Mouse (Mus musculus): ENCODE results near the gene Slc44a3.

Slc44a3 gene

DNA sequence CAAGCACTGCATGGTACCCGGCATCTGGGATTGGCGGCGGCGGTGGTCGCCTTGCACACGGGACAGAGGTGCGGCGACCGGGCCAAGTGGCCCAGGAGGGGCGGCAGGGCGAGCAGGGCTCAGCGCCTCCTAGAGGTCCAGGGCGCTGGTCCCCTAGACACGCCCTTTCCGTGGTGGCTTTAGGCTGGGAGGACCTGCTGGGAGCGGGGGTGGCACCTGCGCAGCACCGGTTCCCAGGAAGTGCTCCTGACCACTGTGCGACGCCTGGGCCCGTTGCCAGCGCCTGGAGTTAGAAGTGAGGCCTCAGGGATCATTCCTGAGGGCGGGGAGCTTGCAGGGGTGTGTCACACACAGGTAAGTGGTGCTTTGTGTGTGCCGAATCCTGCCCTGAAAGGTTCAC lies at the start of gene Slc44a3:
Gene Slc44a3, minus strand, starts transcription at position 229 of the 400 bp plus-strand sequence.
- DNase-seq (ENCODE audit: low spot score in 2 of 2), result no peak

DNA sequence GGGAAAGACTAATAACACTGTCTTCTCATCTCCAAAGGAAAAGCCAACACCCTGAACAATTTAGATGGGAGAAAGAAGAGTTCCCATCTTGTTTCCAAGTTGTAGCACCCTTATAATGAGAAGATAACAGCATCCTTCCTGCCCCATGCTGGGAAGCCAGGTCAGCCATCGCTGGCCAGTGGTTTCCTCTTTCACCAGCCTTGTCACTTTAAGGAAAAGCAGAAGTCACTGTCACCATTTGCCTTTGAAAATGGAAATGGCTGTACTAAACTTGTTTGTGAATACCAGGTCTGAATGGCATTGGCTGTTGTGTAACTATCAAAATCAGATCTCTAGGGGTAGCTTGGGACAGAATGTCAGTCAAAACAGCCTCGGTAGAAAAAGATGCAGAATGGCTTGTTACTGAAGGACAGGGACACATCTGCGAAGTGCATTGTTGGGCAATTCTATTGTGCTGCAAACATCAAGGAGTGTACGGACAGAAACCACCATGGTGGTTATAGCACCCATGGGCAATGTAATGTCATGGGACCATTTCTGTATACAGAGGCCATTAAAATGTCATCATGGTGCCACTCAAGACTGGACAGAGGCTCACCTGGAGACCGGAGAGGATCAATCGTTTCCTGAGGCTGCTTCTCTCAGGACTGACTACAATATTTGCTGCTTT lies 47.8 kb upstream of the Slc44a3 start:
- DNase-seq (ENCODE audit: low spot score in 2 of 2), result no peak

DNA sequence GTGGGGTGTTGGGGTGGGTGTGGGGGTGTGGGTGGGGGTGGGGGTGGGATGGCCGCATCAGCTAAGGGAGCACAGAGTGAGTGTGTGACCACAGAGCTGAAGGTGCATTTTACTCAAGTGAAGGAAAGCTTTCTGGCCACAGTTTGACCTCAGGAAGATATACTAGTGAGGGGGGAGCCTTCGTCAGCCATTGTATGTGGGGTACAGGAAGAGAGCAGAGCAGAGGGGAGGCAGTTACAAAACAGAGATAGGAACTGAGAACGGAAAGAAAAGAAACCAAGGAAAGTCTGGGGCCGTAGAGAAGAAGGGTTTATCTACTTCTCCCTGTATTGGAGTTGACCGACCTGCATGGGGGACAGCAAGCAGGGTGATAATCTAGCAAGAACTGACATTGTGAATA lies 47.2 kb upstream of the Slc44a3 start:
- no peak for DNase-seq (ENCODE audit: low spot score in 2 of 2)

DNA sequence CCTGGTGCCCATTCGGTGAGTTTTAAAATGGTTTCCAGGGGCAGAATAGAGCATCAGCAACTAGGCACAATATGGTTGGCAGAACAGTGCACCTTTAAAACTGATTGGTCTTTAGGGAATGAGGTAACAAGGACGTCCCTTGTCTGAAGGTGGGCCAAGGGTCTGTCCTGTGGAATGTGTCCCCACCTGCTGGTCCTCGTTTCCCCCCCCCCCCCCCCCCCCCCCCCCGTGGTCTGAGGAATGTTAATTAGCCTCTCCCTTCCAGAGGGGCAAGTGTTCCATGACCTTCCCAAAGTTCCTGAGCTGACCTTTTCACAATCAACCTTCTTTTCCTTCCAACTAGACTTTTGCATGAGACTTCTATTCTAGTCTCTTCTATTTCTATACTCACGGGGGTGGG lies 46.5 kb upstream of the Slc44a3 start:
- no peak for DNase-seq (ENCODE audit: low spot score in 2 of 2)

DNA sequence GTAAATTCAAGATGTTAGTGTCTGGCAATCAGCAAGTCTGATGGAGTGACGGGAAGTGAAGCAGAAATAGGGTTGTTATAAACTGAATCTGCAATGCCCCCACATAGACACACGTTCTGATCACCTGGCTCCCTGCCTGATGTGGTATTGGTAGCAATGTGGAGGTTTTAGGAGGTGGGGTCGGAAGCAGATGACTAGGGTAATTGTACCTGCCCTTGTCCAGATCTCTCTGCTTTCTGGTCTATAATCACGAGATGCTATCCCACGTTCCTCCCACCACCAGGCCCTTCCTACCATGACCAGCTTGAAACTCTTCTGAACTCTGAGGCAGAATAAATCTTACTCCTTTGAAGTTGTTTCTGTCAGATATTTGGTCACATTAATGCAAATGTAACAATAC lies 45.4 kb upstream of the Slc44a3 start:
- no peak for DNase-seq (ENCODE audit: low spot score in 2 of 2)

DNA sequence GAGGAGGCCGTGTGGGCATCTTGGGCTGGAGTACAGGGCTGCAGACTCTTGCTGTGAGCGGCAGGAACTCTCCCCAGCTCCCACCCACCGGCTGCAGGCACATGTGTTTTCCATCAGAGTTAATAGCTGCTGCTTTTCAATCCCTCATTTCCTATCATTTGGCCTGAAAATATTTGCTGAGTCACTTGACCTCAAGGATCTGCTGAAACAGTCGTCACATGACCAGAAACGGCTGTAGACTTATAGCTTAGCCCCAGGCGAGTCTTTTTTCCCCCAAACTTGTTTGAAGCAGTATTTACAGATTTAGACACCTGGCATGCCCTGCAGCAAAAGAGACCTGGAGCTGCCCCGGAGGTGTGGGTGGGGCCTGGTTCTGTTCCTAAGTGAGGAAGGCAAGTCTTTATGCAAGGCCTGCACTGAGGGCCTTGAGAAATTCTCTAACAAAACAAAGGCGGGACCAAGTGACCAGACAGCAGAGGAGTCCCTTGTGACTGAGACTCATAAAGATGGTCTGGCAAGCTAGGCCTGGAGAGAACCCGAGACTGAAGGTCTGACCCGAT lies 44.9 kb upstream of the Slc44a3 start:
- DNase-seq (ENCODE audit: low spot score in 2 of 2), result no peak

DNA sequence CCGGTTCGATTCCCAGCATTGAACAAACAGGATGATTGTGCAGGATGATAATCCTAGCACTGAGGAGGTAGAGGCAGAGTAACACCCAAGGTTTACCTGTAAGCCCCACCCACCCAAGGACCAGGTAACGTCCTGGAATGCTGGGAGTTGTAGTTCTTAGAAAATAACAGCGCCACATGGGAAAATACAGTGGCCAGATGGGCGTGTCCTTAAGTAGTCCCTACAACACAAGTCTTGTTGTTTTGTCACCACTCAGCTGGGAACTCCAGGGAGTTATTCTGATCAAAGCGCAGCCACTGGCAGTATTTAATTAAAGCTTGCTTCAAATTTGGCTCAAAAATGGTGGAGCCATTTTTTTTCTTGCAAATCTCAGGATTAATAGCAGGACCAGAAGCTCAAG lies 44.2 kb upstream of the Slc44a3 start:
- no peak for DNase-seq (ENCODE audit: low spot score in 2 of 2)

DNA sequence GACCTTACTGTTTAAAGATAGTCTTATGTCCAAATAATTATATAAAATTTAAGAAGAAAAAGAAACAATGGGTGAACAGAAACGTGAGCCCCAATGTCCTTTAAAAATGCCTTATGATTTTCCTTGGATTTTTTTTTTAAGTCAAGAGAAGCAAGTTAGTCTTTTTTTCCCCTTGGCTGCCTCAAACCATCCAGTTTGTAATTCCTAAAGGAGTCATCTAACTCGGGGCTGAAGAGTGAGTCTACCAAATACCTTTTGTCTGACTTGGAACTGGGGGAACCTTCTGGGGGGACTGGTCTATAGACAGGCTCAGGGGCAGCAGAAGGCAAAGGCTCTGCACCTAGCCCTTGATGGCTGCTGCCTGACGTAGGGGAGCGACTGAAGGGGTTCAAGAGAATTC lies 42.2 kb upstream of the Slc44a3 start:
- DNase-seq (ENCODE audit: low spot score in 2 of 2), result no peak

DNA sequence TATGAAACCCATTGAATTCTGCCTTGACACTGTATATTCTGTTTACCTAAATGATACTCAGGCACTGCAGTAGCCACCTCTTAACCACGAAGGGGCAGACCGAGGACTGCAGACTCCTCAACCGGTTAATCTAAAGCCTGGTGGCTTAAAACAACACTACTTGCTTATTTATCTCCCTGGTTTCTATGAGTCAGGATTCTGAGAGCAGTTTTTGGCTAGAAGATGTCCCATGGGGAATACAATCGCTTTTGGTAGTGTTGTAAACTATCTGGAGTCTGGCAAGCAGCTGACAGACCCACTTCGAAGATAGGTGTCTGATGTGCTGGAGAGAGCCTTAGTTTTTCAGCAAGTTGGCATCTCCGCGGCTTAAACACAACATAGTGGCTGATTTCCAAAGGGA lies 41.7 kb upstream of the Slc44a3 start:
- DNase-seq (ENCODE audit: low spot score in 2 of 2), result no peak

DNA sequence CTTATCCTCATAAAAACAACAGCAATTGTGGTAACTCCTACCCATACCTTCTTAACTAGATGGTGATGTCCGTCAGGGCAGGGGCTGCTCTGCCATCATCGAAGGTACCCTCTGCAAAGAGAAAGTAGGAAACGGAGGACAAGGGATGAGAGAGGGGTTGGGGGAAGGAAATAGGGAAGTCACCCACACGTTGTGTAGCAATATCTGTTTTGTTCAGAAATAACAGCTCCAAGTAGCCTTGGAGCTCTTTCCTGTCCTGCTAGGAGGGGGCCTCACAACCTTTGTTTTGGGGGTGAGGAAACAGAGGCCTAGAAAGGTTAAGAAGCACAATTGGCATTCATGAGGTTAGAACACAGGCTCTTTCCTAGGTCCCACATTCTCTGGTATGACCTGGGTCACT lies 39.3 kb upstream of the Slc44a3 start:
- DNase-seq (ENCODE audit: low spot score in 2 of 2), result no peak

DNA sequence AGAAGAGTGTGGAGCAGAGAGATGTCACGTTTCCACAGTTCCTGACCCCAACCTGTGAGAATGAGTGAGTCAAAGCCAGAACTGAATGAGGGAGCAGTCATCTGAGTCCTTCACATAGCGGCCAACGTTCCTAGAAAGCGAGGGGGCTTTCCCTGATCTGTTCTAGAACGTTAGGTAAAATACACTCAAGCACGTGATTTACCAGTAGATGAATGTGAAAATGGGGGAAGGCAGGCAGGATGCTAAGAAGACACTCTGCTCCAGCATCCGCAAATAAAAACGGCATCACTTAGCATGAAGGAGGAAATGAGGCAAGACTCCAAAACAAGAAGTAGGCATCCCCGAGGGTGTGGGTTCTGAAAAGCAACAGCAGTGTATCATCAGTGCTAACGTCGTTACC lies 38.4 kb upstream of the Slc44a3 start:
- no peak for DNase-seq (ENCODE audit: low spot score in 2 of 2)

DNA sequence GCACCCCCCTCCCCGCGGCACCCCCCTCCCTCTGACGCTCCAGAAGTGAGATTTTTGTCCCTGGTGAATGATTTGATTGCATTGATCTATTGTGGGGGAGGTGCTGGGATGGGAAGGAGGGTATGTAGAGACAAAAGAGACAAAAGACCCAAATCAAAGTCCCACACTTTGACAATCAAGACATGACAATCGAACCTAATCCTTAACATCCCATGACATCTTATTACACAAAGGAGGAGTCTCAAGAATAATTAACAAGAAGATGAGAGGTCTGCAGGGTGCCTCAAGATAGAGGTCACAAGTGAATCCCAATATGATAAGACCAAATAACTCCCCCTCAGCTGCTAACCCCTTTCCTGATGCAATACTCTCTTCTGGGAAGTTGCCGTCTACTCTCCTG lies 37.6 kb upstream of the Slc44a3 start:
- no peak for DNase-seq (ENCODE audit: low spot score in 2 of 2)

DNA sequence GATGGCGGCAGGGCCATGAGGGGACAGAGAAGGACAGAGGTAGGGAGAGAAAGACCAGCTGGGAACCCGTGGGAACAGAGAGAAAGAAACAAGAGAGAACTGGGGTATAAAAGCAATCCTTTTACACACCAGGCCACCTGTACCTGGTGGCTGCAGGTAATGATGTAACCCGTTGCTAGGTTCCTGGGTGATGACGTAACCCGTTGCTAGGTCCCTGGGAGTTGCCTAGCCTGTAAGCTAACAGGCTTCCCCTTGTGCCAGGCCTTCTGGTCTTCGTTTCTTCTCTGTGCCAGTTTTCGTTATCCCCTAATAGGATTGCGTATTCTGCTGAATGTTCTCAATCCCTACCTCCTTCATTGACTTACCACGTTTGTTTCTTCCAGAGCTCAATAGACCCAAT lies 36.8 kb upstream of the Slc44a3 start:
- no peak for DNase-seq (ENCODE audit: low spot score in 2 of 2)

DNA sequence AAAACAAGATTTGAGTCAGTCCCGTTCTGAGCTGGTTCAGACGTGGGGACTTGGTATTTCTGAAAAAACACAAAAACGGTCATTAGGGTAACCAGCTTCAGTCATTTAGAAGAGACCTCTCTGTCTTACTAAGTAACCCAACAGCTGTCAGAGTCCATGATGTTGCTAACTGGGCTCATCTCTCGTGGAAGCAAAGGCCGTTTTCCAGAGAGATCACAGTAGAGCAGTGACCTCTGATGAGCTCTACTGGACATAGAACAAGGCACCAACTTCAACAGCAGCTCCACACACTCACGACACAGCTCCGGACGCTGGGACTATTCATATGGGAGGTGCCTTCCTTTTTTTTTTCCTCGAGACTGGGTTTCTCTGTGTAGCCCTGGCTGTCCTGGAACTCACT lies 35.7 kb upstream of the Slc44a3 start:
- no peak for DNase-seq (ENCODE audit: low spot score in 2 of 2)

DNA sequence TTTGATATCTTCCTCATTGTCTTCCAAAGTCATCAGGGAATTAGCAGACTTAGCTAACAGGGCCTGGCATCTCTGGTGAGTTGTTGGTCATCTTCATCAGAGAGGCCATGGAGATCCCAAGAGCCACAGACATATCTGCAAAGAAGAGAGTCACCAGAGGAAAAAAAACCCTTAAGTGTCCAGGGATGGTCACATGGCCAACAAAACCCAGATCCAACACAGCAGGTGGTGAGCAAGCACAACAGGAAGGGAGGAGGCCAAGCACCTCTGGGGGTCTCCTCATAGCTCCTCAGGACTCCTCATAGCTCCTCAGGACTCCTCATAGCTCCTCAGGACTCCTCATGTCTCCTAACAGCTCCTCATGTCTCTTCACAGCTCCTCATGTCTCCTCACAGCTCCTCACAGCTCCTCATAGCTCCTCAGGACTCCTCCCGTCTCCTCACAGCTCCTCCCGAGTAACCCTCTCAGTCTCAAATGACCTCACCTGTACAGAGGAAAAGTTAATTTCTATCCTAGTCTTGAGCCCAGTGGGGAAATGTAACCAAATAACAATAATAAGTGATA lies 35.2 kb upstream of the Slc44a3 start:
- no peak for DNase-seq (ENCODE audit: low spot score in 2 of 2)

DNA sequence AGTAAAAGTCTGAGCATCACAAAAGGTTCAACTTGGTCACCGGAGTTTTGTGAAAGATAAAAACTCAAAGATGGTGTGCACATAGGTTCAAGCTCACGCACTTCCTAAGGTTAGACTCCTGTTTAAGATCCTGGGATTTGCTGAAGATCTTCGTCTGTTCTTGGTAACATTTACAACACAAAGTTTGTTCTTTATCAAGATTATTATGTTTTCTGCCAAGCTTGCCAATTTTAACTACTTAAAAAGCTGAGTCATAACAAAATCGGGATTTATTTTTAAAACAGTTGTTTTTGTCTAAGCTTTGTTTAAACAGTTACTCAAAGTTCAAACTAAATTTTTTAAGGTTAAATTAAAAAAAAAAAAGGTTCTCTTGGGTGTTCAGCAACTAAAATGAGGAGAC lies 34.7 kb upstream of the Slc44a3 start:
- DNase-seq (ENCODE audit: low spot score in 2 of 2), result no peak

DNA sequence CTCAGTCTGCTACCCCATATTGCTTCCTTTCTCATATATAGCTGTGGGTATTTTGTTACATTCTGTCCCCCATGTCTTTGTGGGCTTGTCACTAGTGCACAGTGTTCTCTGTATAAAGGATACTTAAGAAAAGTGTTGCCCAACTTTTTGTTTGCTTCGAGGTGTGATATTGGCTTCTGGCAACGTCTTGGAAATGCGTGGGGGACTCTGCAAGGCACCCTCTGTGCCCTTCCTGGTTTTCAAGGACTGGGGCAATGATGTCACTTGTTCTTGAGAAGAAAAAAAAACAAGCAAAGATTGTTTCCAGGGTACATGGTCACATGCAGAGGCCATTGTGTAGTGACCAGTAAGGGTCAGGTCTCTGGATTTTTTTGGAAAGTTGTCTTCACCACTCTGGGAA lies 29.6 kb upstream of the Slc44a3 start:
- no peak for DNase-seq (ENCODE audit: low spot score in 2 of 2)

DNA sequence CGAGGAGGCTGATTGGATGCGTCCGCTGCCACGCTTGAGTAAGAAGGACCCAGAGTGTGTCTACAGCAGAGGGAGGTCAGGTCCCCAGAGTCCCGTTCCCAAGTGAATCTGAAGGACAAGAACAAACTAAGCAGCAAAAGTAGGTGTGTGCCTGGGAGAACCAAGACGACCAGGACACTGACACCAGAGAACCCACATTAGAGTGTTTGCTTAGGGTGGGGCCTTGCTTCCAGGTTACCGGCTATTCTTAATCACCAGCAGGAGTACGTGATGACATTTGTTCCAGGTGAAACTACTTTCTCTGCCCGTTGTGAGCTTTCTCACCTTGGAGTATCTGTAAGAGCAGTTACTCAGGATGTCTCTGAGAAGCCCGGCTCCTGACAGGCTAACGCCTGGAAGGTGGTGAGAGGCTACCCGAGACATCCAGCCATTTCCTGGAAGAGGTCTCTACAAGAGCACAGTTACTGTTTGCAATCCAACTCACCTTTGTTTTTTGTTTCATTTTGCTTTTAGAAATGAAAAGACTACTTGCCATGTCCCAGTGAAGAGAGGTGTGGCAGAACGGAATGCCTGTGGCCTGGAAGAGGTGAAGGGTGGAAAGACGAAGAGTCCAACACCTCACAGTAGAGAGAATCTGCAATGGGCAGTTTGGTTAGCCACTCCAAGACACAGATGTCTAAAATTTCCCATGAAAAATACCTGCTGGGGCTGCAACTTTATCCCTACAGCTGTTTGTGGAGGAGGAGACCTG lies 28.1 kb upstream of the Slc44a3 start:
- DNase-seq (ENCODE audit: low spot score in 2 of 2), result no peak

DNA sequence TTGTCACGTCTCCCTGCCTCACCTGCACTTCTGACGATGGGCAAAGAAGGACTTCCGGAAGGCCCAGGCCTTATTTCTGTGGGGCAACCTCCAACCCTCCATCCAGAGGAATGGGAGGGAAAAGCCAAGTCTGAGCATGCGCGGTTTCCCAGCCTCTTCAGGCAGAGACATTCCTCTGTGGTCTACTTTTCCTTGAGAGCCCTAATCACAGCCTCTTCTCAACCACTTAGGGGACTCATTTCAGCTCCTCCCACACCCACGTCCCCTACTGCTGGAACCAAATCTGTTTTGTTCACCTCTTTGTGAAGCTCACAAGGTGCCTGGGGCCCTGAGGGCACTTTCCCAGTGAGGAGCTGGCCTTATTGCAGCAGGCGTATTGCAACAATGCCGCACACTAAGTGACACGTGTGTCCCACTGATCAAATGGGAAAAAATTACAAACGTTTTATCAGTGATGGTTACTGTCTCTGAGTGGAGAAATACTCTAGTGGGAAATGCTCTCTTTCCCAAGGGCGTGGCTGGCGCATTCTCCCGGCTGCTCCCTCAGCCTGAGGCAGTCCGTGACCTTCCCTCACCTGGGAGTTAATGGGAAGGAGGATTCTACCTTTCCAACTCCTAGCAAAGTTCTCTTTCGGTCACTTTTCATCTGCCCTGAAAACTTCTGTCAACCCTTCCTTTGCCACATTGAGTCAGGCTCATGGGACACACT lies 27.4 kb upstream of the Slc44a3 start:
- DNase-seq (ENCODE audit: low spot score in 2 of 2), result no peak

DNA sequence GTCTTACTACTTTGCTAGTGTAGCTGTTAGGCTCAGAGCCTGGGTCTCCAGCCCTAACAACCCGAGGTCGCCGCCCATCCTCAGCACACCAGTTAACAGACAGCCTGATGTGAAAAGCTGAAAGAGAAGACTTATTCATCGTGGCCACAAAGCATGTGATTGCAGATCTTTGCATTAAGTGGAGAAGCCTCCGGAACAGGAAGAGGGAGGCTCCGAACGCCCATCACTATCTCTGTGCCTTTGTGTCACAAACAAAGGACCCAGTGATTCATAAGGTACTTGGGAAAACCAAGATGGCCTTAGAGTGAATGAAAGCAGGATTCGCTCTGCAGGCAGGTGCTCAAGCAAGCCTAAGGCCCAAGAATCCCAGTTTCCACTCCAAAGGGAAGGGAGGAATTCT lies 26.7 kb upstream of the Slc44a3 start:
- DNase-seq (ENCODE audit: low spot score in 2 of 2), result no peak

DNA sequence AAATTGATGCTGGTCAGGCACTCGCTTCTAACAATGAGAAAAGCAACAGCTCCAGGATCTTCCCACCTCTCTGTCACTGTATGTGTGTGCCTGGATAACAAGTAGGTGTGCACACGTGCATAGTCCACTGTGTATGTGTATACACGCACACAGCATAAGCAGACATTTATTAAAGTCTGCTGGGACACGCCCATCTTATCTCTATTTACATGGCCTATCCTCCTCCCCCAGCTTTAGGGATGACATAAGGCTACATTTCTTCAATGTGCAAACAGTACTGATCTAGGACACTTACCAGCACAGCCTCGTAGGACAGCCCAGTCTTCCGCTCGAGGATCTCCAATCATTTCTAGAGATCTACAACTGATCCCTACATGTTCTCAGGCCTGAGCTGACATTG lies 24.1 kb upstream of the Slc44a3 start:
- no peak for DNase-seq (ENCODE audit: low spot score in 2 of 2)

DNA sequence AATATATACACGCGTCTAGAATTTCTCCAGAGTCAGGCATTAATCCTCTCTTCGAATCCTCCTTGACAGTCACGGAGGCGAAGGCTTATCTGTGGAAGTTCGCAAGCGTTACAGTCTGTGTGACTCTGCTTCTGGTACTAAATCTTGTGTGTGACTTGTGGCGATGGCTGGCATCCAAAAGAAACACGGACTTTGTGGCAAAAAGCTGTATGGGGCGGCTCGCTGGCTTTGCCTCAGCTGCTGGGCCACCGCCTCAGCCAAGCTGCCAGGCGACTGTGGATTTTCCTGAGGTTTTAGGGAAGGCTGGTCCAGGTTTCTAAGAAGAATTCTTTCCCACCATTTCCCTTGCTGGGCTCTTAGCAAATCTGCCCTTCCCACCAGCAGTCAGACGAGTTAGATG lies 21.1 kb upstream of the Slc44a3 start:
- no peak for DNase-seq (ENCODE audit: low spot score in 2 of 2)

Measured in spleen, postnatal 14 days (tissue).